Mouse (Mus musculus) stomach, embryonic 15.5 days (tissue): Measurements from ENCODE around the gene Tsr1. TPM values are rescaled to one million over a fixed set of nuclear protein-coding genes. Genes with fewer than 3 reads are reported as not detected.

Experiments used
- ATAC-seq: fragments of 200-750 bp; cut with Nextera tagmentation; 2 replicates; pipeline ENCODE4 v1.8.0; 2017; ENCODE audit warnings: low read depth, moderate number of reproducible peaks, moderate TSS enrichment; ENCODE audit not compliant: insufficient read depth, low FRiP score
- H3K27ac ChIP-seq: fragments of 300-500 bp; sonication (generic); 2 replicates; pipeline ENCODE4 v1.5.1; 2015; ENCODE audit warnings: mild to moderate bottlenecking, inconsistent platforms
- H3K27me3 ChIP-seq: fragments of 300-500 bp; sonication (generic); replicated peaks from 2 replicates; pipeline ENCODE4 v1.6.1; 2015; ENCODE audit warnings: inconsistent platforms
- H3K36me3 ChIP-seq: fragments of 300-500 bp; sonication (generic); 2 replicates; pipeline ENCODE4 v1.6.1; 2015; ENCODE audit warnings: inconsistent platforms
- H3K4me1 ChIP-seq: fragments of 300-500 bp; sonication (generic); 2 replicates; pipeline ENCODE4 v1.6.1; 2015; ENCODE audit warnings: inconsistent platforms
- H3K4me2 ChIP-seq: fragments of 300-500 bp; sonication (generic); 2 replicates; pipeline ENCODE4 v1.6.1; 2015; ENCODE audit warnings: mild to moderate bottlenecking, inconsistent platforms
- H3K4me3 ChIP-seq: fragments of 300-500 bp; sonication (generic); replicated peaks from 2 replicates; pipeline ENCODE4 v1.5.1; 2015; ENCODE audit warnings: inconsistent platforms
- H3K9ac ChIP-seq: fragments of 300-500 bp; sonication (generic); 2 replicates; pipeline ENCODE4 v1.6.1; 2015; ENCODE audit warnings: inconsistent platforms
- H3K9me3 ChIP-seq: fragments of 300-500 bp; sonication (generic); 2 replicates; pipeline ENCODE4 v1.6.1; 2016; ENCODE audit warnings: inconsistent platforms
- WGBS: fragments of 180-500 bp; shearing (Covaris S2); methylation state at CpG from one replicate; pipeline ENCODE4 v1.1.7; 2015; 5-methylcytosine and 5-hydroxymethylcytosine counted together
- polyA plus RNA-seq: library from polyadenylated mRNA; unstranded; fragments of >200 nt; fragmentation: Nextera tagmentation; extraction: Ambion mirVana; gene quantifications from 2 replicates; pipeline ENCODE4 v1.2.1, GENCODE M21; 2015

The Tsr1 gene
- 43.3 and 48.3 TPM in 2 replicates for polyA plus RNA-seq

DNA sequence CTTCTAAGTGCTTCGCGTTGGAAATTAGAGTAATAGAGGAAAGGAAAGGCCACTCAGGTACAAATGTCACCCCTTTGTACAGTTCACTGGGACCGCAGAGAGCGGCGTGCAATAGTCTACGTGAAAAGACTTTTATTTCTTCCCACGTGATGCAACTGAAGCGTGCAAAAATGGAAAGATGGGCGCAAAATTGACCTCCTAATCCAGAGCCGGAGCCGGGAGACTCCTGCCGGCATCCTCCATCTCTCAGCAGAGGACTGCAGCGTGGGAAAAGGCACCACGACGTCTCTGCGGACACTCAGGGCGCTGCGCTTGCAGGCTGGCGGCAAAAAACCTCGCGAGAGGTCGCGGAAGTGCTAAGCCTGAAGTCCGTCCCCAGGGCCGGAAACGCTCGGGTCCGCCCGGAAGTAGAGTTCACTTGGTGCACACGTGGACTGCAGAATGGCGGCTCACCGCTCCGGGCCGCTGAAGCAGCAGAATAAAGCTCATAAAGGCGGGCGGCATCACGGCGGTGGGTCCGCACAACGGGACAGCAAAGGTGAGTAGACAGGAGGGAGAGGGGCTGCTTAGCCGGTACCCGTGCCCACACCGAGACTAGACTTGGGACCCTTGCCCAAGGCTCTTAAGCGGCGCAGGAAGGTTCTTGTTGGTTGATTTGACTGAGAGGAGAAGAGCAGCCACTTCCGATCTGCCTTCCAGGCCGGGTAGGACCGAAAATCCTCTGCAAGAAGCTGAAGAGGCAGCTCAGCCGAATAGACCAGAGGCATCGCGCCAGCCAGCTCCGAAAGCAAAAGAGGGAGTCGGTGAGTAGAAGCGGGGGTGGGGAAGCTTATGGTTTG lies at the start of gene Tsr1:
TSS of gene Tsr1 (plus strand) at position 394 of the 839 bp plus-strand sequence.
- under 1% methylated on average over 54 of the region's 54 CpGs for WGBS
- H3K27me3 ChIP-seq = no peaks in the 10 kb centered on the region
- H3K9ac ChIP-seq = peak within 1 kb of the TSS; percentile 87
- H3K4me1 ChIP-seq = peaks cover 15% of the 10 kb centered on the region; the same call in 1 of the 2 replicates
- H3K4me3 ChIP-seq = peak within 1 kb of the TSS; percentile 96
- peaks cover 17% of the 10 kb centered on the region for H3K36me3 ChIP-seq
- ATAC-seq = peak; percentile 85
- H3K27ac ChIP-seq = peak within 1 kb of the TSS; percentile 91
- no peaks in the 10 kb centered on the region for H3K9me3 ChIP-seq
- peak within 1 kb of the TSS; percentile 98 for H3K4me2 ChIP-seq

DNA sequence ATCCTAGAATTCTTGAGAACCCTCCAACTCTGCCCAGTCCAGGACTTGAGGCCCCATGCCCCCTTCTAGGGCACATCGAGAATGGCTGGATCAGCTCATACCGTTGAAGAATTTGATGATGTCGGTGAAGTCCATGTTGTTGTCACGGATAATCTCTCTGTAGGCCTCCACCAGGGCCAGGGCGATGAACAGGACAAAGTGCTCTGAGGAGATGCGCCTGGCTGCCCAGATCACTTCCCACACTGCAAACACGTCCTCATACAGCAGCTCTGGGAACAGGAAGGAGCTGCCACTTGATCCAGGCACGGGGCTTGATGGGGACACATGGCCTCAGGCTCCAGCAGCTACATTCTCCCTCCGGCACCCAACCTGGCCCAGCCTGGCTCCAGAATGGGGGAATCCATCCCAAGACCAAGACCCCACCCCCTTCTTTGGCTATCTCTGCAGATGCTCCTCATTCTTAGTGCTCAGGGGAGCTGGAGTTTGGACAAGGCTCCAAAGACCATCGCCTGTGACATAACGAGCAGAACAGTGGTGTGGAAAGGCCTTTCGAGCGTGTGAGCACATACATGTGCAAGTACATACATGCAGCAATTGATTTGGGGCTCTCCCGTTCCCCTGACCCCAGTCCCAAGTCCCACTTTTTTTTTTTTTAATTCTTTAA lies 46.7 kb upstream of the Tsr1 start:
- Histone ChIP-seq H3K4me3 (no peak overlapping the region), H3K4me2 (no peak overlapping the region), H3K9ac (no peak overlapping the region), H3K36me3 (no peaks in the 10 kb centered on the region), H3K27ac (no peak overlapping the region), H3K9me3 (no peaks in the 10 kb centered on the region), H3K27me3 (no peaks in the 10 kb centered on the region), H3K4me1 (peaks cover 6% of the 10 kb centered on the region; the same call in 1 of the 2 replicates)
- ATAC-seq = no peak
- 81% methylated on average over 14 of the region's 14 CpGs for WGBS

DNA sequence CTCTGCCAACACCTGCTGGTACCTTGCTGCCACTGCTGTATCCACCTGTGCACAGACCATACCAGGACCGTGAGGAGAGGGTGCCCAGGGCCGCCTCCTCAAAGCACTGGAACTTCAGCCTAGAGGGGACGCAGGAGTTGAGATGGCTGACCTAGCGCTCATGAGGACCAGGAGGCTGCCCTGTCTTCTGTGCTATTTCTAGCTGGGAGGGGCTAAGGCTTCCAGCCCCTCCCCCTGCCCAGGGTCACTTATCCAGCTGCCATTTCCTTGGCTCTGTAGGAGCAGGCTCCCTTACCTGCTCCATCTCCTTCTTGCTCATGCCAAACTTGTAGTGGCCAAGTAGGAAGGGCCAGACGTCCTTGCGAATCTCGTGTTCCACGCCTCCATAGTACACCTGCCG lies 40.1 kb upstream of the Tsr1 start:
- Histone ChIP-seq H3K27ac (no peak overlapping the region), H3K4me2 (no peak overlapping the region), H3K4me1 (no peaks in the 10 kb centered on the region), H3K9me3 (no peaks in the 10 kb centered on the region), H3K9ac (no peak overlapping the region), H3K36me3 (no peaks in the 10 kb centered on the region), H3K27me3 (no peaks in the 10 kb centered on the region), H3K4me3 (no peak overlapping the region)
- 85% methylated on average over 9 of the region's 9 CpGs for WGBS
- no peak for ATAC-seq

DNA sequence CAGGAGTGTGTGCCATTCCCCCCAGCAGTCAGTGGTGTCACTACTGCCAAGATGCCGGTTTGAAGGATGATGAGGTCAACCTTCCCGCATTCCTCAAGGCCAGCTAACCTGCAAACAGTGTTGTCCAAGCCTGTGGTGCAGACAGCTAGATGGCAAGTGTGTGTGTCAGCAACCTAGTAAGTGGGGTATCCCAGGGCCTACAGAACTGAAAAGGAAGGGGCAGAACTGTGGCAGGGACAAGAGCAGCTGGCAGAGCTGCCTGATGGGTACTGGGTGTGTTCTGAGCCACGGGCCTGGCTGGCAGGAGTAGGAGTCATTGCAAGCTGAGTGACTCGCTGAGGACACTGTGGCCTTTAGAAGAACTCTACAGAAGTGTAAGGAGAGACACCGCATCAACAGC lies 35.7 kb upstream of the Tsr1 start:
- no peaks in the 10 kb centered on the region for H3K9me3 ChIP-seq
- no peak overlapping the region for H3K9ac ChIP-seq
- ATAC-seq = no peak
- H3K36me3 ChIP-seq = no peaks in the 10 kb centered on the region
- WGBS = 65% methylated on average over 5 of the region's 5 CpGs
- H3K4me1 ChIP-seq = no peaks in the 10 kb centered on the region
- no peaks in the 10 kb centered on the region for H3K27me3 ChIP-seq
- no peak overlapping the region for H3K4me2 ChIP-seq
- no peak overlapping the region for H3K4me3 ChIP-seq
- H3K27ac ChIP-seq = no peak overlapping the region

DNA sequence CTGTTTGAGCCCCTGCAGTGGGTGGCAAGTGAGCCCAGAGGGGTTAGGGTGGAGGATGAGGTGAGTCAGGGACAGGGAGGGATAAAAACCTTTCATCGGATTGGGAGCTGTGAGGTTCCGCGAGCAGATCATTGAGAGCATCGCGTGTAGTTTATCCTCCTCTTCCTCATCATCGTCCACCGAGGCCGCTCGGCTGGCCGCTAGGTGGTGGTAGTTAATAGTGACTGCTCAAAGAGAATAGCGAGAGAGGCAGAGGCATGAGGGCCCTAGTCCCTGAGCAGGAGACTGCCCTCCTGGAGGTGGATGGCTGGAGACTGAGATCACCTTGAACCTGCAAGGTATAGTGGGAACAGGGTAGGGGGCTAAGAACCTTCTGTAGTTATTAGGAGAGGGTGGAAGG lies 34.4 kb upstream of the Tsr1 start:
- Histone ChIP-seq H3K4me3 (no peak overlapping the region), H3K27ac (no peak overlapping the region), H3K36me3 (no peaks in the 10 kb centered on the region), H3K27me3 (no peaks in the 10 kb centered on the region), H3K9ac (no peak overlapping the region), H3K9me3 (no peaks in the 10 kb centered on the region), H3K4me1 (no peaks in the 10 kb centered on the region), H3K4me2 (no peak overlapping the region)
- no peak for ATAC-seq
- 30% methylated on average over 11 of the region's 11 CpGs for WGBS

DNA sequence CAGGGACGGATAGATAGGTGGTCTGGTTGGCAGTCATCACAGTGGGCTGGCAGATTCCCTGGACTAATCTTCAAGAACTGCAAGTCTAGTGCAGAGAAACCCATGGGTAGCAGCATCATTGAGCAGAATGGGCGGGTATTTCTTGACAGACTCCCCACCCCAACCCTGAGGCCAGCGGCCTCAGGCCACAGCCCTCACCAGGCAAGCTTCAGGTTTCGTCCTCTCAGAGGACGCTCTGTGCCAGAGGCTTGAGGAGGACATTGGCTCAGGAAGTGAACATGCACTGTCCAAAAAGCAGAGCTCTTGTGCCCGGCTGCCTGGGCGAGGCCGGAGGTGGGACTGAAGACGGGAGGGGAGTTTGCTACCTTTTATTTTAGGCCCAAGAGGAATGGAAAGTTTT lies 33.5 kb upstream of the Tsr1 start:
- no peaks in the 10 kb centered on the region for H3K36me3 ChIP-seq
- no peak for ATAC-seq
- H3K4me1 ChIP-seq = no peaks in the 10 kb centered on the region
- no peaks in the 10 kb centered on the region for H3K9me3 ChIP-seq
- no peak overlapping the region for H3K4me2 ChIP-seq
- WGBS = 87% methylated on average over 9 of the region's 9 CpGs
- no peaks in the 10 kb centered on the region for H3K27me3 ChIP-seq
- H3K9ac ChIP-seq = no peak overlapping the region
- H3K4me3 ChIP-seq = no peak overlapping the region
- no peak overlapping the region for H3K27ac ChIP-seq

DNA sequence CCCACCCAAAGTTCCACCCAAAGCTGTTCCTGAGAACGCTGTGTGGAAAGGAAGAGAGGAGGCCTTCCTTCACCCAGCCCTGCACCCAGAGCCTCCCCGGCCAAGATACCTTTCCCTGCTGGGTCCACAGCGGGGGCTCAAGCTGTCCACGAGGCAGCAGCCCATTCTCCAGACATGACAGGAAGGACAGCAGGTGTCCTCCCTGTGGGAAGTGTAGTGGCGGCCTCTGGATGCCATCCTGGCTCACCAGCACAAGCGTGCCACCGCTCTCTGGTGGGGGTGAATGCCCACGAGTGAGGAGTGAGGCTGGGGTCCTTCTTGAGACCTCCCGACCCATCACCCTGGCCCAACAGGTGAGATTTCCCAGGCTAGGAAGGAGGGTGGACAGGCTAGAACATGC lies 32.6 kb upstream of the Tsr1 start:
- Histone ChIP-seq H3K4me1 (no peaks in the 10 kb centered on the region), H3K4me3 (no peak overlapping the region), H3K4me2 (no peak overlapping the region), H3K27me3 (no peaks in the 10 kb centered on the region), H3K9me3 (no peaks in the 10 kb centered on the region), H3K36me3 (no peaks in the 10 kb centered on the region), H3K9ac (no peak overlapping the region), H3K27ac (no peak overlapping the region)
- WGBS = 80% methylated on average over 9 of the region's 9 CpGs
- ATAC-seq = no peak

DNA sequence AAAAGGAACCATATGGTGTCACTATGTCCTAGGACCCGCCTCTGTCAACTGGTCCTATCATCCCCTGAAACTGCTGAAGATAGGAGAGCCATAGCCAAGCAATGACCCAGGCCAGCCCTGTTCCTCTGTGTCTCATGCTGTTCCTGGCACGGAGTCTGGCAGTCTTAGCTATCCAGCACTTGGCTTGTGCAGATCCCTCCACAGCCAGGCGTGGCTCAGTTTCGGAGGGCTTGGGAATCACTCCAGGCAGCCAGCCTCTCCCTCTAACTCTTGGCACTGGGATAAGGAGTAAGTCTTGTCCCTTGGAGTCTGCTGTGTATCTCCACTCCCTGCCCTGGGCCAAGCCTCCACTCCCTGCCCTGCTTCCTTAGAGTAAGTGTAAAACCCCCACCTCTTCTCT lies 31.2 kb upstream of the Tsr1 start:
- ATAC-seq = no peak
- no peak overlapping the region for H3K9ac ChIP-seq
- H3K27ac ChIP-seq = no peak overlapping the region
- H3K4me3 ChIP-seq = no peak overlapping the region
- H3K9me3 ChIP-seq = no peaks in the 10 kb centered on the region
- H3K27me3 ChIP-seq = no peaks in the 10 kb centered on the region
- WGBS = 78% methylated on average over 4 of the region's 4 CpGs
- H3K4me1 ChIP-seq = peaks cover 5% of the 10 kb centered on the region; the same call in 1 of the 2 replicates
- no peak overlapping the region for H3K4me2 ChIP-seq
- no peaks in the 10 kb centered on the region for H3K36me3 ChIP-seq

DNA sequence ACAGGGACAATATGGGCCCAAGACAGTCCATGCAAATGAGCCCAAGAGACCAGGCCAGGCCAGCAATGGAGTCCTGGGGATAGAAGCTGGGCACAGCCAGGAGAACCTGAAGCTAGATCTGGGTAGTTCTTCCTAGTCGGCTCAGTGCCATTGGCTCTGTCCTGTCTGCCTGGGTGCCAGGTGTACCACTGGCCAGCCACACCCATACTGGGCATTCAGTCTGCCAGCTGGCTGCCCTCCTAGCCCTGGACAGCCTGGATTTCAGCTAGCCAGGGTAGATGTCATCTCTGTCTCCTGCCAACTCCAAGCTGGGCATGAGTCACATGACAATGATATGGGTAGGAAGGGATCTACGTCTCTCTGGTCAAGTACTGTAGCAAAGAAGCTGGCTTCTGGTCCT lies 30.7 kb upstream of the Tsr1 start:
- H3K27ac ChIP-seq = no peak overlapping the region
- ATAC-seq = no peak
- WGBS = 88% methylated on average over 2 of the region's 2 CpGs
- H3K9ac ChIP-seq = no peak overlapping the region
- no peaks in the 10 kb centered on the region for H3K36me3 ChIP-seq
- H3K4me2 ChIP-seq = no peak overlapping the region
- H3K27me3 ChIP-seq = no peaks in the 10 kb centered on the region
- H3K4me1 ChIP-seq = peaks cover 5% of the 10 kb centered on the region; the same call in 1 of the 2 replicates
- no peaks in the 10 kb centered on the region for H3K9me3 ChIP-seq
- H3K4me3 ChIP-seq = no peak overlapping the region

DNA sequence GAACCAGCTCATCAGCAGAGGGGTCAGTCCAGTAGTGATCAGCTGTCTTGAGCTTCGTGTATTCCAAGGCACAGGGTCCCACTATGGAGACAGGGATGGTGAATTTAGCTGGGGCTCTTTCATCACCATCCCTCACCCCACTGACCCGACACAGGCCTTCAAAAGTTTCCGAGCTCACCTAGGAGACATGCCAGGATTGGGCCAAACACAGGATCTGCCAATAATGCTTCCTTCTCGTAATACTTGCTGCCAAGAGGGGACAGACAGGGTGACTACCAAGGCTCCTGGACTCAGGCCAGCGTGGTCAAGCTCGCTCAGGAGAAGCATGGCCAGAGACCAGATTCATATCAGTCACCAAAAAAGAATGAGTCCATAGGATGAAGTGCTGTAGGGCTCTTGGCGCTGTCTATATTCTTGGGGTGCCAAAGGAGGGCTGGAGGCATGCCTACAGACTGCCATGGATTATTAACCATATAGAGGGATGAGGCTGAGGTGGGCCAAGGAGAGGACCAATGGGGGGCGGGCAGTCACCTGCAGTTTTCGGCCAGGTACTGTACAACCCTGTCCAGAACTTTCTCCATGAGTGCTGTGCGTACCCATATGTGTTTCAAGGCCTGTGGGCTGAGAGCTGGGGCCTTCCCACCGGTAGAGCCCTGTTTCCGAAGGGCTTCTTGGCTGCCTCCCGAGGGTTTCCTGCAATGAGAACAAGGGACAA lies 29.7 kb upstream of the Tsr1 start:
- no peak overlapping the region for H3K4me3 ChIP-seq
- H3K4me1 ChIP-seq = peaks cover 5% of the 10 kb centered on the region; the same call in 1 of the 2 replicates
- no peak overlapping the region for H3K9ac ChIP-seq
- no peak overlapping the region for H3K27ac ChIP-seq
- H3K9me3 ChIP-seq = no peaks in the 10 kb centered on the region
- H3K4me2 ChIP-seq = no peak overlapping the region
- ATAC-seq = no peak
- no peaks in the 10 kb centered on the region for H3K36me3 ChIP-seq
- 85% methylated on average over 13 of the region's 13 CpGs for WGBS
- H3K27me3 ChIP-seq = no peaks in the 10 kb centered on the region

DNA sequence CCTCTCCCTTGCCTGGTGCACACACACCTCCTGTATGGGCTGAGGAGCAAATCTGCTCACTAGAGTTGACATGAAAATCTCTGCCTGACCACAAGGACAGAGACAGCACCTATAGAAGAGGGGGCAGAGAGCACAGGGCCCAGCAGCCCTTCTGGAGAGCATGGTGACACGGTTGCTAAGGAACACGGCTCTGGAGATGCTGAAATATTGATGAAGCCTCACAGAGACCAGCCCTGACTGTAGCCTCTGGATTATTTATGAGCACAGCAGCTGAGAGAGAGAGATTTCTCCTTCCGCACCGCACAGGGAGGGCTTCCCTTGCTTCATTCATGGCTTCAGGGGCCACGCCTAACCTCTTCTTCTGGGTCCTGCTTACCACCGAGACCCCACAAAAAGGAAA lies 28.3 kb upstream of the Tsr1 start:
- no peak overlapping the region for H3K4me3 ChIP-seq
- H3K9ac ChIP-seq = no peak overlapping the region
- H3K36me3 ChIP-seq = no peaks in the 10 kb centered on the region
- peaks cover 5% of the 10 kb centered on the region; the same call in 1 of the 2 replicates for H3K4me1 ChIP-seq
- no peak overlapping the region for H3K4me2 ChIP-seq
- WGBS = 86% methylated on average over 6 of the region's 6 CpGs
- H3K27ac ChIP-seq = no peak overlapping the region
- no peak for ATAC-seq
- no peaks in the 10 kb centered on the region for H3K9me3 ChIP-seq
- H3K27me3 ChIP-seq = no peaks in the 10 kb centered on the region

DNA sequence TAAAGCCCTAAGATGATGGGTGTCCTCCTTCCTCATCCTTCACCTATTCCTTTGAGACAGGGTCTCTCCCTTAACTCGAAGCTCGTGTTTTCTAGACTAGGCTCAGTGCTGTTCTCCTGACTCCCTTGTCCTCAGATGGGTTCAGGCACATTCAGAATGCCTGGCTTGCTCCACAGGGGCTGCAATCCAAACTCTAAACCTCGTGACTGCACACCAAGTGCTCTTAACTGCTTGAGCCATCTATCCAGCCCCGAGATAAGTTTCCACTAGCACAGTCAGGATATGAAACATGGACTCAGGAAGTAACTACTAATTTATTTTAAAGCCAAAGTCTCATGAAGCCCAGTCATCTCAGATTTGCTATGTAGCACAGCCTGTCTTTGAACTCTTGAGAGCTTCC lies 27.3 kb upstream of the Tsr1 start:
- ATAC-seq = no peak
- WGBS = 65% methylated on average over 4 of the region's 4 CpGs
- Histone ChIP-seq H3K4me2 (no peak overlapping the region), H3K27ac (no peak overlapping the region; the same call in 1 of the 2 replicates), H3K4me1 (peaks cover 5% of the 10 kb centered on the region; the same call in 1 of the 2 replicates), H3K4me3 (no peak overlapping the region), H3K9me3 (no peaks in the 10 kb centered on the region), H3K36me3 (no peaks in the 10 kb centered on the region), H3K27me3 (no peaks in the 10 kb centered on the region), H3K9ac (no peak overlapping the region)
